Mouse (Mus musculus): ENCODE results near the gene Vti1a. TPM values are rescaled to one million over a fixed set of nuclear protein-coding genes. Genes with fewer than 3 reads are reported as not detected.

Gene Vti1a
- polyA plus RNA-seq, 1 experiment from 2014 or later: 24.5 TPM

- H3K9me3 ChIP-seq (replicated peaks): no peaks in the 10 kb centered on the region
- WGBS (ENCODE audit: insufficient replicate concordance): 84% methylated on average over 18 of the region's 18 CpGs
- no peak overlapping the region for H3K4me3 ChIP-seq
- no peak for ATAC-seq
- no peak overlapping the region for H3K27ac ChIP-seq
- no peak overlapping the region for H3K4me2 ChIP-seq
- no peaks in the 10 kb centered on the region for H3K27me3 ChIP-seq (replicated peaks)
- peaks cover 8% of the 10 kb centered on the region; the same call in 1 of the 2 replicates for H3K4me1 ChIP-seq
- no peak overlapping the region for H3K9ac ChIP-seq
- H3K36me3 ChIP-seq: no peaks in the 10 kb centered on the region
These were observed 106.4 kb downstream of the Vti1a start for GRCm38 (mm10) chr19:55422311-55423064.

DNA sequence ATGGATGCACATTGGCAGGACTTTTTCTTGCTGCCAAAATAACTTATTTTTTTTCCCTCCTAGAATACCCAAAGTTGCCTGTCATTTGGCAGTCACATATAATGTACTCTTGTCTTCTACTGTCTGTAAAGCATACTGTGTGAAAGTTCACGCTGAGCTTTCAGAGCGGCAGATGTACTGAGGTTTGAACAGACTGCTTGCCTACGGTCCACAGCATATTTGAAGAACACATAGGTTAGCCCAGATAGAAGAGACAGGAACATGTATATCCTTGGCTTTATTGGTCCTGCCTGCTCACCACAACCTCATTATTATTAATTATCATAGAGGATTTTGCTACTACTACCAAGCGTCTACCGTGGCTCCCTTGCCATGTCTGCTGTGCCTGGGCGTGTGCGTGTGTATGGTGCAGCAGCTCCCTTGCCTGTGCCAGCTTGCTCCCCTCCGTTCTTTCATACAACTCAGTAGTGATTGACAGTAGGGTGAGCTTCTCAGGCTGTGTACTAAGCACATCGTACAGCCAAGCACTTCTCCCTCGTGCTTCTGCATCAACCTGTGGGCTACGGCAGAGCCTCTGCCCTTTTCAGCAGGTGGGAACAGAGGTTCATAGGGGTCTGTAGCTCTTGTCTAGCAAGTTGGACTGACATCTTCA, 107.1 kb downstream of the Vti1a start:
- H3K4me1 ChIP-seq: peaks cover 8% of the 10 kb centered on the region; the same call in 1 of the 2 replicates
- ATAC-seq: no peak
- no peak overlapping the region for H3K9ac ChIP-seq
- H3K9me3 ChIP-seq (replicated peaks): no peaks in the 10 kb centered on the region
- H3K4me2 ChIP-seq: no peak overlapping the region
- H3K27me3 ChIP-seq (replicated peaks): no peaks in the 10 kb centered on the region
- WGBS (ENCODE audit: insufficient replicate concordance): 90% methylated on average over 11 of the region's 11 CpGs
- no peaks in the 10 kb centered on the region for H3K36me3 ChIP-seq
- H3K27ac ChIP-seq: no peak overlapping the region
- H3K4me3 ChIP-seq: no peak overlapping the region

GRCm38 (mm10) chr19:55423952-55424351, 107.9 kb downstream of the Vti1a start:
- no peak overlapping the region for H3K27ac ChIP-seq
- H3K36me3 ChIP-seq: no peaks in the 10 kb centered on the region
- WGBS (ENCODE audit: insufficient replicate concordance): 59% methylated on average over 8 of the region's 8 CpGs
- no peak for ATAC-seq
- H3K4me3 ChIP-seq: no peak overlapping the region
- no peaks in the 10 kb centered on the region for H3K9me3 ChIP-seq (replicated peaks)
- no peak overlapping the region for H3K9ac ChIP-seq
- peaks cover 8% of the 10 kb centered on the region; the same call in 1 of the 2 replicates for H3K4me1 ChIP-seq
- no peaks in the 10 kb centered on the region for H3K27me3 ChIP-seq (replicated peaks)
- H3K4me2 ChIP-seq: no peak overlapping the region

DNA sequence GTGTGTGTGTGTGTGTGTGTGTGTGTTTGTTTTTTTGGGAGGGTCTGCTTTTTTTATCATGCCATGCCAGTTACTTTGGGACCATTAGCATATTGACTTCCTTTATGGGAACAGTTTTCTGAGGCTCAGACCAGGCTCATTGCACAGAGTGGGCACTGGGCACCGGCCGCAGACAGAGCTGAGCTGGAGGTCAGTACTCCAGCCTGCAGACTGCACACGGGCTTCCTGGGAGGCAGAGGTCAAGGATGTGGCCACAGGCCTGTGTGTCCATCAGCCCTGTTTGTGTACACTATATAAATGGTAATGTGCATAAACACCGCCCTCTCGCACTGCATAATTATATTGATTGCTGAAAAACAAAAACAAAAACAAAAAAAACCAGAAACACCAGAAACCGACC, 108.4 kb downstream of the Vti1a start:
- no peak overlapping the region for H3K27ac ChIP-seq
- H3K4me2 ChIP-seq: no peak overlapping the region
- no peaks in the 10 kb centered on the region for H3K36me3 ChIP-seq
- no peak overlapping the region for H3K9ac ChIP-seq
- WGBS (ENCODE audit: insufficient replicate concordance): 81% methylated on average over 6 of the region's 6 CpGs
- no peak for ATAC-seq
- no peaks in the 10 kb centered on the region for H3K9me3 ChIP-seq (replicated peaks)
- H3K4me3 ChIP-seq: no peak overlapping the region
- H3K4me1 ChIP-seq: peaks cover 8% of the 10 kb centered on the region; the same call in 1 of the 2 replicates
- H3K27me3 ChIP-seq (replicated peaks): no peaks in the 10 kb centered on the region

GRCm38 (mm10) chr19:55440306-55440705, 124.2 kb downstream of the Vti1a start:
- Histone ChIP-seq H3K27ac (no peak overlapping the region), H3K4me1 (no peaks in the 10 kb centered on the region), H3K4me3 (no peak overlapping the region), H3K4me2 (no peak overlapping the region), H3K27me3 (replicated peaks) (no peaks in the 10 kb centered on the region), H3K36me3 (peaks cover 5% of the 10 kb centered on the region), H3K9me3 (replicated peaks) (no peaks in the 10 kb centered on the region), H3K9ac (no peak overlapping the region)
- 70% methylated on average over 3 of the region's 3 CpGs for WGBS (ENCODE audit: insufficient replicate concordance)
- no peak for ATAC-seq

- no peaks in the 10 kb centered on the region for H3K27me3 ChIP-seq (replicated peaks)
- no peak overlapping the region for H3K27ac ChIP-seq
- peaks cover 3% of the 10 kb centered on the region for H3K36me3 ChIP-seq
- no peaks in the 10 kb centered on the region for H3K9me3 ChIP-seq (replicated peaks)
- no peak overlapping the region for H3K4me2 ChIP-seq
- no peaks in the 10 kb centered on the region for H3K4me1 ChIP-seq
- no peak overlapping the region for H3K4me3 ChIP-seq
- ATAC-seq: no peak
- no peak overlapping the region for H3K9ac ChIP-seq
- 83% methylated on average over 8 of the region's 8 CpGs for WGBS (ENCODE audit: insufficient replicate concordance)
These were observed 127.5 kb downstream of the Vti1a start for GRCm38 (mm10) chr19:55443618-55444017.

GRCm38 (mm10) chr19:55449084-55449483, 133.0 kb downstream of the Vti1a start:
- H3K9me3 ChIP-seq (replicated peaks): no peaks in the 10 kb centered on the region
- no peak overlapping the region for H3K9ac ChIP-seq
- H3K4me2 ChIP-seq: no peak overlapping the region
- no peaks in the 10 kb centered on the region for H3K4me1 ChIP-seq
- 0 out of 2 replicates have a peak, but pooled peaks cover 3% of the 10 kb centered on the region for H3K36me3 ChIP-seq
- ATAC-seq: no peak
- no peak overlapping the region for H3K4me3 ChIP-seq
- H3K27me3 ChIP-seq (replicated peaks): no peaks in the 10 kb centered on the region
- 85% methylated on average over 13 of the region's 13 CpGs for WGBS (ENCODE audit: insufficient replicate concordance)
- no peak overlapping the region for H3K27ac ChIP-seq

DNA sequence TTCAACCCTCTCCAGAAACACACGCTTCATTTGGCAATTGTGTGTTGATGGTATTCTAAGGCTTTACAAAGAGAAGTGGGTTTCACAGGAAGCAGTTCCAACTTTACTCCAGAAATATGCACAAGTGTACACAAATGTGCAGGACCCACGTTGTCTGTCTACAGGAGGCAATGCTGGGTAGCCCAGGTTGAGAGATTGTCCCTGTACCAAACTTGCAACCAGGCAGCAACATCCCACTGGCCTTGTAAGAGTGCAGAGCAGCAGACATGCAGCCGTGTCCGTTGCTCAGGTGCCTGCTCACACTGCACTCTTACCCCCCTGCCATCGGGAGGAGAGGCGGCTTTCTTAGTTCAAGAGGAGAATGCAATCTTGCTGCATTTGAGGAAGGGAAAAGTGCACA, 133.4 kb downstream of the Vti1a start:
- Histone ChIP-seq H3K9me3 (replicated peaks) (no peaks in the 10 kb centered on the region), H3K9ac (no peak overlapping the region), H3K4me3 (no peak overlapping the region), H3K36me3 (0 out of 2 replicates have a peak, but pooled peaks cover 3% of the 10 kb centered on the region), H3K4me2 (no peak overlapping the region), H3K27me3 (replicated peaks) (no peaks in the 10 kb centered on the region), H3K4me1 (no peaks in the 10 kb centered on the region), H3K27ac (no peak overlapping the region)
- 73% methylated on average over 6 of the region's 6 CpGs for WGBS (ENCODE audit: insufficient replicate concordance)
- ATAC-seq: no peak

- Histone ChIP-seq H3K27ac (no peak overlapping the region), H3K9me3 (replicated peaks) (no peaks in the 10 kb centered on the region), H3K27me3 (replicated peaks) (no peaks in the 10 kb centered on the region), H3K36me3 (no peaks in the 10 kb centered on the region), H3K4me3 (no peak overlapping the region), H3K4me1 (0 out of 2 replicates have a peak, but pooled peaks cover 4% of the 10 kb centered on the region), H3K9ac (no peak overlapping the region), H3K4me2 (no peak overlapping the region)
- WGBS (ENCODE audit: insufficient replicate concordance): 67% methylated on average over 21 of the region's 21 CpGs
- no peak for ATAC-seq
These were observed 140.4 kb downstream of the Vti1a start for GRCm38 (mm10) chr19:55456325-55457091.

GRCm38 (mm10) chr19:55461963-55462362, 145.9 kb downstream of the Vti1a start:
- WGBS (ENCODE audit: insufficient replicate concordance): 80% methylated on average over 12 of the region's 12 CpGs
- Histone ChIP-seq H3K4me3 (no peak overlapping the region), H3K4me1 (no peaks in the 10 kb centered on the region), H3K27ac (no peak overlapping the region), H3K36me3 (no peaks in the 10 kb centered on the region), H3K9ac (no peak overlapping the region), H3K9me3 (replicated peaks) (no peaks in the 10 kb centered on the region), H3K27me3 (replicated peaks) (no peaks in the 10 kb centered on the region), H3K4me2 (no peak overlapping the region)
- no peak for ATAC-seq

DNA sequence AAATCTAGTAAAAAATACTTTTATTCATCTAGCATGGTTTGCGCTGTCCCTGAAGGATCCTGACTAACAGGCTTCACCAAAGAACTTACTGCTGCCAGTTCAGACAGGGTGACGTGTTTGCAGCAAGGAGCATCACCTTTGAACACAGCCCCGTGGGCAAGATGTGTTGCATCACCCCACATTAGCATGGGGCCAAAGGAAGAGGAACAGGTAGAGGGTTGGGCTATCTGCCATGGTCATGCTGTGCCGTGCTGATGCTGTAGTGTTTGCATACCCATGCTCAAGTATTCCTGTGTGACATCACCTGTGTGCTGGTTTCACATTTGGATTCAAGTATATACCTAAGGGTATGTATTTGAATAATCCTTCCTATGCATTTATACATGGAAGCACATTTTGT, 147.6 kb downstream of the Vti1a start:
- H3K4me3 ChIP-seq: no peak overlapping the region
- H3K27me3 ChIP-seq (replicated peaks): no peaks in the 10 kb centered on the region
- H3K9ac ChIP-seq: no peak overlapping the region
- H3K36me3 ChIP-seq: no peaks in the 10 kb centered on the region
- H3K4me2 ChIP-seq: no peak overlapping the region
- WGBS (ENCODE audit: insufficient replicate concordance): 76% methylated on average over 4 of the region's 4 CpGs
- H3K27ac ChIP-seq: no peak overlapping the region
- no peaks in the 10 kb centered on the region for H3K4me1 ChIP-seq
- H3K9me3 ChIP-seq (replicated peaks): no peaks in the 10 kb centered on the region
- no peak for ATAC-seq
